Comparison of ENCODE assay signal across 8 mouse cellular contexts in the genomic region with DNA sequence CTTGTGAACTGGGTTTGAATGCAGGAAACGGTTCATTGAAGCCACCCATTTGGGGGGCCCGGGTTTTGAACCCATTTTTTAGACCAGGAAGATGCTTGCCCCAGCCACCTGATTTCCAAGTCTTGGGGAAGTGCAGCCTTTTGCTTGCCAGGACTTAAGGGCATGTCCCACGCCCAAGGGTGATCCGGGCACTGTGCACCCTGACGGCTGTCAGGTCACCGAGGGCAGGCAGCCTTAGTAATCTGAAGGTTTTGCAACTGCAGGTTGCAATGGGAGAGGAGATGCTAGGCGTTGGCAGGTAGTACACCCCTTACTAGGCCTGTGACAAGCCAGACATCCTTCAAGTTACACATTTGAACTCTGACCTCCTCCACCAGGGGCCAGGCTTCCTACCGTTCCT. TPM values are rescaled to one million over a fixed set of nuclear protein-coding genes. Genes with fewer than 3 reads are reported as not detected.
DNase-seq lines count a peak whose midpoint lies in the region; ATAC-seq and TF ChIP-seq lines count a peak whose summit lies in the region.

No protein-coding gene starts in this region.

- TF ChIP-seq CTCF in lung, postnatal 0 days (IDR thresholded peaks at IDR 0.05): no peak
- TF ChIP-seq CTCF in small intestine, adult 2 months (IDR thresholded peaks at IDR 0.05; ENCODE audit: extremely low read depth, insufficient read length, insufficient replicate concordance, low read depth, low read length): no peak

- H3K9me3 ChIP-seq in lung, postnatal 0 days (ENCODE audit: low read length): no peaks in the 10 kb centered on the region
- no peaks in the 10 kb centered on the region for H3K9me3 ChIP-seq in limb, embryonic 13.5 days

- peak; percentile 19 for DNase-seq in adrenal gland, adult 2 months
- no peak for DNase-seq in adrenal gland, adult 18-20 months (ENCODE audit: low spot score in 2 of 2)
- no peak for DNase-seq in lung, postnatal 0 days (ENCODE audit: low spot score)
- no peak for DNase-seq in lung, postnatal 36 days
- no peak for DNase-seq in cerebellum, adult 18-20 months
- DNase-seq in adrenal gland, postnatal 4 days (ENCODE audit: low spot score in 2 of 2): no peak

- ATAC-seq in lung, postnatal 0 days: 0 out of 2 replicates have a peak, but pooled peaks have one; percentile 15
- no peak for ATAC-seq in limb, embryonic 13.5 days (ENCODE audit: low FRiP score, low read depth)

- WGBS in lung, postnatal 0 days: 45% methylated on average over 8 of the region's 8 CpGs
- WGBS in limb, embryonic 13.5 days: 43% methylated on average over 8 of the region's 8 CpGs
- WGBS in small intestine, adult 2 months: 18% methylated on average over 8 of the region's 8 CpGs

- H3K9ac ChIP-seq in lung, postnatal 0 days (replicated peaks; ENCODE audit: low read depth): peak overlapping the region; percentile 55; the same call in 1 of the 2 replicates
- H3K9ac ChIP-seq in limb, embryonic 13.5 days: peak overlapping the region; percentile 72

- no peaks in the 10 kb centered on the region; the same call in 1 of the 2 replicates for H3K4me1 ChIP-seq in lung, postnatal 0 days (ENCODE audit: insufficient read depth, low read depth, low read length)
- peaks cover 15% of the 10 kb centered on the region for H3K4me1 ChIP-seq in limb, embryonic 13.5 days
- H3K4me1 ChIP-seq in small intestine, adult 2 months (ENCODE audit: control insufficient read depth, insufficient read depth, insufficient read length, low read length): peaks cover 11% of the 10 kb centered on the region; the same call in 1 of the 2 replicates

- H3K36me3 ChIP-seq in lung, postnatal 0 days (ENCODE audit: insufficient read depth, low read length): no peaks in the 10 kb centered on the region
- H3K36me3 ChIP-seq in limb, embryonic 13.5 days: peaks cover 7% of the 10 kb centered on the region
- H3K36me3 ChIP-seq in small intestine, adult 2 months (ENCODE audit: control insufficient read depth, insufficient read depth, low read length): 0 out of 2 replicates have a peak, but pooled peaks cover 3% of the 10 kb centered on the region

- no peak for TF ChIP-seq POLR2A in small intestine, adult 2 months (IDR thresholded peaks at IDR 0.05; ENCODE audit: low read depth, low read length)

- peak overlapping the region; percentile 48 for H3K27ac ChIP-seq in lung, postnatal 0 days (ENCODE audit: low read length)
- H3K27ac ChIP-seq in limb, embryonic 13.5 days: no peak overlapping the region
- peak overlapping the region; percentile 73 for H3K27ac ChIP-seq in small intestine, adult 2 months (ENCODE audit: insufficient read depth, low read depth, low read length)

- no peaks in the 10 kb centered on the region for H3K27me3 ChIP-seq in lung, postnatal 0 days (replicated peaks; ENCODE audit: insufficient read depth, low read length)
- no peaks in the 10 kb centered on the region for H3K27me3 ChIP-seq in limb, embryonic 13.5 days
- H3K27me3 ChIP-seq in small intestine, adult 2 months (ENCODE audit: control insufficient read depth, insufficient read depth, low read length): no peaks in the 10 kb centered on the region

- TF ChIP-seq EP300 in lung, postnatal 0 days (IDR thresholded peaks at IDR 0.05): no peak

- H3K4me3 ChIP-seq in lung, postnatal 0 days (ENCODE audit: low read depth, low read length): peak overlapping the region; percentile 49
- peak overlapping the region; percentile 62 for H3K4me3 ChIP-seq in limb, embryonic 13.5 days
- peak overlapping the region; percentile 94 for H3K4me3 ChIP-seq in small intestine, adult 2 months (ENCODE audit: low read depth, low read length)

- H3K4me2 ChIP-seq in lung, postnatal 0 days (replicated peaks; ENCODE audit: low read depth, low read length): peak overlapping the region; percentile 53
- H3K4me2 ChIP-seq in limb, embryonic 13.5 days (replicated peaks): peak overlapping the region; percentile 74

RNA-seq across cellular contexts. Expression of a gene that starts 0.5 kb away (rescaled TPM):
- 10 to 100 TPM; 17.0 to 18.9 TPM for total RNA-seq in adrenal gland, adult 2 months (2021)
- 6.5 and 10.6 TPM in 2 replicates for polyA plus RNA-seq in adrenal gland, adult 2 months (2012; rRNA removed)
- total RNA-seq in adrenal gland, adult 18-20 months (2021): 10 to 100 TPM; 16.2 to 18.7 TPM
- 8.7 and 9.1 TPM in 2 replicates for polyA plus RNA-seq in lung, postnatal 0 days (2015; fragmentation: Nextera tagmentation; extraction: Ambion mirVana)
- 7.1 and 7.6 TPM in 2 replicates for polyA plus RNA-seq in limb, embryonic 13.5 days (2015; fragmentation: Nextera tagmentation; extraction: Ambion mirVana)
- polyA plus RNA-seq in small intestine, adult 2 months (2012; rRNA removed): 4.4 and 8.1 TPM in 2 replicates
- total RNA-seq in adrenal gland, postnatal 4 days (2021): 10 to 100 TPM; 14.5 to 15.2 TPM

RNA-seq across cellular contexts. Expression of a gene that starts 11.1 kb away (rescaled TPM):
- total RNA-seq in adrenal gland, adult 2 months (2021): under 1 TPM; 0.20 to 0.69 TPM
- polyA plus RNA-seq in adrenal gland, adult 2 months (2012; rRNA removed): 0.08 and 0.11 TPM in 2 replicates
- under 1 TPM; 0.16 to 0.23 TPM for total RNA-seq in adrenal gland, adult 18-20 months (2021)
- polyA plus RNA-seq in lung, postnatal 0 days (2015; fragmentation: Nextera tagmentation; extraction: Ambion mirVana): 0.04 and 0.08 TPM in 2 replicates
- 0.13 and 0.17 TPM in 2 replicates for polyA plus RNA-seq in limb, embryonic 13.5 days (2015; fragmentation: Nextera tagmentation; extraction: Ambion mirVana)
- 0.05 and 0.09 TPM in 2 replicates for polyA plus RNA-seq in small intestine, adult 2 months (2012; rRNA removed)
- under 1 TPM; 0.45 to 0.48 TPM for total RNA-seq in adrenal gland, postnatal 4 days (2021)

RNA-seq across cellular contexts. Expression of a gene that starts 21.1 kb away (rescaled TPM):
- total RNA-seq in adrenal gland, adult 2 months (2021): 10 to 100 TPM; 22.5 to 23.5 TPM
- 55.7 and 56.0 TPM in 2 replicates for polyA plus RNA-seq in adrenal gland, adult 2 months (2012; rRNA removed)
- 10 to 100 TPM; 18.8 to 26.6 TPM for total RNA-seq in adrenal gland, adult 18-20 months (2021)
- polyA plus RNA-seq in lung, postnatal 0 days (2015; fragmentation: Nextera tagmentation; extraction: Ambion mirVana): 46.8 and 48.3 TPM in 2 replicates
- polyA plus RNA-seq in limb, embryonic 13.5 days (2015; fragmentation: Nextera tagmentation; extraction: Ambion mirVana): 25.8 and 27.7 TPM in 2 replicates
- polyA plus RNA-seq in small intestine, adult 2 months (2012; rRNA removed): 21.4 and 27.4 TPM in 2 replicates
- total RNA-seq in adrenal gland, postnatal 4 days (2021): 10 to 100 TPM; 22.3 TPM

RNA-seq across cellular contexts. Expression of a gene that starts 26.9 kb away (rescaled TPM):
- total RNA-seq in adrenal gland, adult 2 months (2021): 1 to 10 TPM in 1 of 2 experiments, under 1 TPM in 1; 0.66 to 1.1 TPM
- polyA plus RNA-seq in adrenal gland, adult 2 months (2012; rRNA removed): 2.0 and 2.9 TPM in 2 replicates
- under 1 TPM; 0.58 to 0.70 TPM for total RNA-seq in adrenal gland, adult 18-20 months (2021)
- polyA plus RNA-seq in lung, postnatal 0 days (2015; fragmentation: Nextera tagmentation; extraction: Ambion mirVana): 1.5 and 2.3 TPM in 2 replicates
- polyA plus RNA-seq in limb, embryonic 13.5 days (2015; fragmentation: Nextera tagmentation; extraction: Ambion mirVana): 24.7 and 26.8 TPM in 2 replicates
- 3.6 and 7.1 TPM in 2 replicates for polyA plus RNA-seq in small intestine, adult 2 months (2012; rRNA removed)
- 10 to 100 TPM in 1 of 2 experiments, 1 to 10 TPM in 1; 8.9 to 10.1 TPM for total RNA-seq in adrenal gland, postnatal 4 days (2021)

RNA-seq across cellular contexts. Expression of a gene that starts 46.5 kb away (rescaled TPM):
- 10 to 100 TPM; 19.8 to 27.6 TPM for total RNA-seq in adrenal gland, adult 2 months (2021)
- 9.8 and 16.1 TPM in 2 replicates for polyA plus RNA-seq in adrenal gland, adult 2 months (2012; rRNA removed)
- 10 to 100 TPM; 25.0 to 32.7 TPM for total RNA-seq in adrenal gland, adult 18-20 months (2021)
- polyA plus RNA-seq in lung, postnatal 0 days (2015; fragmentation: Nextera tagmentation; extraction: Ambion mirVana): 26.5 and 26.6 TPM in 2 replicates
- polyA plus RNA-seq in limb, embryonic 13.5 days (2015; fragmentation: Nextera tagmentation; extraction: Ambion mirVana): 44.3 and 49.5 TPM in 2 replicates
- polyA plus RNA-seq in small intestine, adult 2 months (2012; rRNA removed): 10.1 and 16.0 TPM in 2 replicates
- 10 to 100 TPM; 50.2 to 51.1 TPM for total RNA-seq in adrenal gland, postnatal 4 days (2021)
